Mouse (Mus musculus) gonadal fat pad, adult 2 months (tissue): ENCODE data around the gene Olfr1009. TPM values are rescaled to one million over a fixed set of nuclear protein-coding genes. Genes with fewer than 3 reads are reported as not detected.
"Not testable (repeated sequence)": the region's sequence is repeated elsewhere in the genome, so short reads cannot be mapped to it uniquely, and the experiment has no call there.

Experiments
- DNase-seq: peaks from one replicate; pipeline ENCODE4 v3.0.0-alpha.2; 2012; ENCODE audit warnings: low read depth
- polyA plus RNA-seq: library from polyadenylated mRNA; depleted of rRNA; stranded (reverse); fragments of >200 nt; gene quantifications from 2 replicates; pipeline ENCODE4 v1.2.3, GENCODE M21; 2012; rRNA removed

The Olfr1009 gene
- polyA plus RNA-seq: not detected in 2 replicates

DNA sequence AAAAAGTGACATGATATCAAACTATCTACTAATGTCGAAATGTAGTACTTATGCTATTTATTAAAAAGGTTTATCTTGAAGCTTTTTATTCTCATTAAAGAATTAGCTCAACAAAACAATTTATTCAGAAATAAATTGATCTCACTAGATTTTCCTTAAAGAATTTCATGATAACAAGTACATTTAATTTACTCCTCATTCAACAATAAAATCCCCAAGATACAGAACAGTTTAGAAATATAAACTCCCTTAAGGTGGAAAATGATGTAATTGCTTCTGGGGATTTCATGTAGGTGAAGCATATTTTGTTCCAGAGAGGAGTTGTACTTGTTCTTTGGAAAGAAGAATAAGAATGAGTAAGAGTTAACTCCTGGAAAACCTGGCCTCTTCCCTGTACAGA lies at the start of gene Olfr1009:
Gene Olfr1009, plus strand, starts transcription at position 301 of the 400 bp plus-strand sequence.
- no peak for DNase-seq

DNA sequence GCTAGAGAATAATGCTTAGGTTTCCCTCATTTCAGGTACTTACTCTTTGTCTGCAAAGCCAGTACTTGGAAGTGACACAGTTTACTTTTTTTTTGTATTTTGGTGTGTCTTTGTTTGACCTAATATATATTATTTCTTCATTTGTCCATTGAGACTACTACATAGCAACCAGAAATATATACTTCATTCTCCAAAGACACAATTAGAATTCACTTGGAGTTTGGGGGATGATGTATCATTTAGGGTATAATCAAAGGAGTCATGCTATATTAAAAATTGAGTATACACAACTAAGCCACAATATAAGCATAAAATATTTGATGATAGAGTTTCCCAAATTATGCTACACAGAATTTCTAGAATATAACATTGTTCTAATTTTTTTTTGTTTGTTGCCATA lies 36.6 kb upstream of the Olfr1009 start, which contains the start of gene Olfr1006:
Gene Olfr1006, minus strand, starts transcription at position 101 of the 400 bp plus-strand sequence.
- DNase-seq: no peak

DNA sequence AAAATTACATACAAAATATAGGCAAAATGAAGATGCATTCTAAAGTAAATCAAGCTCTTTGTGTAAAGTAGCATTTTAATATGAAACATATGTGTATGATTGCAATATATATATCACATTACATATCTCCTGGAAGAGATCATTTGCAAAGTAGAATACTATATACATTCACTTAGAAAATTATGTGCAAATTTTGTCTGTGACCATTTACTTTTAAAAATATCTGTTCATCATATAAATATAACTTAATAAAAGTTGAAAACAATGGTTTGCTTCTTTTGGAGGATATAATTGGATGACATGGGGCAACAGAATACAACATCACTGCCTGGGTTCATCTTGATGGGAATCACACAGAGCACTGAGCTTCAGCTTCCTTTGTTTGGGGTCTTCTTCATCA lies 26.1 kb upstream of the Olfr1009 start, which contains the start of gene Olfr1008:
Gene Olfr1008, plus strand, starts transcription at position 301 of the 400 bp plus-strand sequence.
- no peak for DNase-seq

DNA sequence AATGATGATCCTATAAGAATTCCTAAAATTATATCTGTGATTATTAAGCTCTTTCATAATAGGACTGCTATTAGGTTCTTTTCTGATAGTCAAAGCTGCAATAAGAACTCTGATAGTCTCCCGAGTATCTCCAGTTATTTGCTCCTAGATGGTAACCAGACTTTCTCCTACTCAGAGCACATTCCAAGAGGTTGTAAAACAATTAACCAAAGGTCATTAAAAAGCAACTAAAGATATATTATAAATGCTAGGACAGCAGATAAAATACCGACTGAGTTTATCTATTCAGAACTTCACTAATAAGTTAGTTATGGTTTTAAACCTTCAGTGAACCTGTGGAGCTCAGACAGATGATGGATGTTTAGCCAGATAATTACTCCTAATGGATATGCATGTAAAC lies 4.5 kb upstream of the Olfr1009 start:
- not testable (repeated sequence) for DNase-seq

DNA sequence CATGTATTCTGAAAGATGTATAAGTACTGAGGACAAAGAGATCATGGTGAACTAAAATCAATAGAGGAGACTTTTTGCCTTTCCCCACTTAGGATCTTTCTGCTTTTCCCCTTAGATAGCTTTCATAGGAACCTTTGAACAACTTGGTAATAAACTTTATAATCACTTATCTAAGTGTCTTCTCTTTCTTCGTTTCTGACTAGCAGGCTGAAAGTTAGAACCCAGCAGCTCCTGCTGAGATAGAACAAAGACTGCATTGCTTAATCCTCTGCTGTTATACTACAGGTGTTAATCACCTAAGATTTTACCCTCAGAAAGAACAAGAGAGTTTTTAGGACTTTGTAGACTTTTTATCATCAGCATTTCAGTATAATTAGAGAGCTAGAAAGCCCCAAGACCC lies 4.1 kb upstream of the Olfr1009 start:
- DNase-seq: no peak

DNA sequence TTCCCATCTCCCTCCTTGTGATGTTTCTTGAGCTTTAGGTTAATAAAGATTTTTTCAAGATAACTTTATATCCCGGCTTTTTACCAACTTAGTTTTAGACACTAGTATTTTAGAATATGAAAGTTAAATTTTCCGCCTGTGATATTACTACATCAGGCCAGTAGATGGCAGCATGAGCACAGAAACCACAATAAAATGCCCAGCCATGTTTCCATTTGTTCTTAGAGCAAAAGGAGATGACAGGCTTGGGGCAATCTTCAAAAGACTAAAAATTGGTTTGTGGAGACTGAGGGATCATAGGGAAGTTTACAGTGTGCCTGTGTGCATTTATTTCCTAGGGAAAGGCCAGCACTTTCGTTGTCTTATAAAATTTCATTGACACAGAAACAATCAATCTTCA lies 10.6 kb downstream of the Olfr1009 start:
- no peak for DNase-seq

DNA sequence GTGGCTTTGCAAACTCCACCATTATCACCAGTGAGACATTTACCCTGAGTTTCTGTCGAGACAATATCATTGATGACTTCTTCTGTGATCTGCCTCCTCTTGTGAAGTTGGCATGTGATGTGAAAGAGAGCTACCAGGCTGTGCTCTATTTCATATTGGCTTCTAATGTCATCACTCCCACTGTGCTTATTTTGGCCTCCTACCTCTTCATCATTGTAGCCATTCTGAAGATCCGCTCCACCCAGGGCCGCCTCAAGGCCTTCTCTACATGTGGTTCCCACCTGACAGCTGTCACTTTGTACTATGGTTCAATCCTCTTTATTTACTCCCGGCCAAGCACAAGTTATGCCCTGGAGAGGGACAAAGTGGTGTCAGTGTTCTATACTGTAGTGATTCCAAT lies 38.6 kb downstream of the Olfr1009 start:
- no peak for DNase-seq

DNA sequence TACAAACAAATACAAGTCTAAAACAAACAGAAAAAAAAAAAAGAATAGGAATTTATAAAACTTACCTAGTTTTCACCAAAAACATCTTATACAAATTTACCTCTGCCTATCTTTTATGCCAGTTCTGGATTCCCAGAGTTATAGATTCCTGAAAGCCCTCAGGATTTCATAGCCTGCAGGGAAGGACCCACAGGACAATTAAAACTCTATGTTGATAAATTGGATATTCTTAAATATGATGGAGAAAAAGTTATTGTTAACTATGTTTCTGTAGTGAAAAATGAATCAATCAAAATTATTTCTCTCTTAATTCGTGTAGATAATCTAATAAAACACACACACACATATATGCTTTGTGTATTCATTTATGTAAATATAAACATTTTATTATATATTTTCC lies 47.4 kb downstream of the Olfr1009 start, which contains the start of gene Olfr1012:
Gene Olfr1012, minus strand, starts transcription at position 101 of the 400 bp plus-strand sequence.
- no peak for DNase-seq

DNA sequence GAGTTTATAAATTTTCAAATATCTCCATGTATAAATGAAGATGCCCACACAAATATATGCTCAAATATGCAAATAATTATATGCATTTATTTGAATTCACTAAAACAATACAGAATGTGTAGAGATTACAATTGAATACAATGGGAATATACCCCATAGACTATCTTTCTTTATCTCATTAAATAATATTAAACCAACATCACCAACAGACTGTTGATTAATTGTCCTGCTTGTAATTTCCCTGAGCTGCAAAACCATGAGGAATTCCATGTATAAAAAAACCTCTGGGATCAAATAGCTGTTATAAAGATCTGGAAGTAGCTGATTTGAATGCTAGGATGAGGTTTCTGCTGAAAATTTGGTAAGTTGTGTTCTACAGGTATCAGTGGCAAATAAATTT lies 51.6 kb downstream of the Olfr1009 start, which contains the start of gene Olfr1013:
Gene Olfr1013, plus strand, starts transcription at position 301 of the 400 bp plus-strand sequence.
- DNase-seq: no peak

DNA sequence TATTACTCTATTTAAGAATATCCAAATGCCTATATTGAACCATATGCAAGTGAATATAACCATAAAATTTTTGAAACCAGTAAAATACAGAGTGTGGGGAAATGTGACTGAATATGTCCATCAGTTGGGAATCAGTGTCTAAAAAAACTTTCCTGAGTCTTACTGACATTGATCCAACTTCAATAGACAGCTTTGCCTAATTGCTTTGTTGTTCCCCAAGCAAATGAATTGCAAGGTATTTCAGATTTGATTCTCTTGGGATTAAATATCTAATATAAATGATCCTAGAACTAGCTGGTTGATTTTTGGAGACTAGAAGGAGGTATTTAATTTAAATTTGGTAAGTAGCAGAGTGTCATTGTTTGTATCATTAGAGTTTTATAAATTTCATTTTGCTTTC lies 57.2 kb downstream of the Olfr1009 start, which contains the start of gene Olfr1014:
Gene Olfr1014, plus strand, starts transcription at position 301 of the 400 bp plus-strand sequence.
- no peak for DNase-seq

Other genes with a start within 250 kb of the Olfr1009 start
- gene 4833423E24Rik, start 196.4 kb upstream of the Olfr1009 start, polyA plus RNA-seq: not detected in 2 replicates
- gene Olfr996, start 136.2 kb upstream of the Olfr1009 start, polyA plus RNA-seq: not detected in 2 replicates
- not detected in 2 replicates for gene Olfr998, start 126.5 kb upstream of the Olfr1009 start, polyA plus RNA-seq
- not detected in 2 replicates for gene Olfr1000, start 103.5 kb upstream of the Olfr1009 start, polyA plus RNA-seq
- not detected in 2 replicates for gene Olfr1002, start 64.7 kb upstream of the Olfr1009 start, polyA plus RNA-seq
- not detected in 2 replicates for gene Olfr154, start 51.0 kb upstream of the Olfr1009 start, polyA plus RNA-seq
- gene Olfr1006, start 36.7 kb upstream of the Olfr1009 start, polyA plus RNA-seq: not detected in 2 replicates
- not detected in 2 replicates for gene Olfr1008, start 26.0 kb upstream of the Olfr1009 start, polyA plus RNA-seq
- not detected in 2 replicates for gene Olfr1012, start 47.3 kb downstream of the Olfr1009 start, polyA plus RNA-seq
- not detected in 2 replicates for gene Olfr1013, start 51.7 kb downstream of the Olfr1009 start, polyA plus RNA-seq
- not detected in 2 replicates for gene Olfr1014, start 57.3 kb downstream of the Olfr1009 start, polyA plus RNA-seq
- gene Olfr1015, start 66.6 kb downstream of the Olfr1009 start, polyA plus RNA-seq: not detected in 2 replicates
- gene Olfr1016, start 87.1 kb downstream of the Olfr1009 start, polyA plus RNA-seq: not detected in 2 replicates
- gene Olfr1018, start 103.1 kb downstream of the Olfr1009 start, polyA plus RNA-seq: not detected in 2 replicates
- not detected in 2 replicates for gene Olfr1019, start 130.1 kb downstream of the Olfr1009 start, polyA plus RNA-seq
- gene Olfr1020, start 131.6 kb downstream of the Olfr1009 start, polyA plus RNA-seq: not detected in 2 replicates
- not detected in 2 replicates for gene Olfr1022, start 153.2 kb downstream of the Olfr1009 start, polyA plus RNA-seq
- not detected in 2 replicates for gene Olfr1023, start 170.2 kb downstream of the Olfr1009 start, polyA plus RNA-seq
- not detected in 2 replicates for gene Olfr1024, start 189.6 kb downstream of the Olfr1009 start, polyA plus RNA-seq
- gene Olfr1025-ps1, start 199.8 kb downstream of the Olfr1009 start, polyA plus RNA-seq: not detected in 2 replicates
- gene Olfr1026, start 206.1 kb downstream of the Olfr1009 start, polyA plus RNA-seq: not detected in 2 replicates
- gene Olfr1028, start 235.0 kb downstream of the Olfr1009 start, polyA plus RNA-seq: not detected in 2 replicates